Mouse (Mus musculus): Measurements from ENCODE around the gene Tnfaip8l1. TPM values are rescaled to one million over a fixed set of nuclear protein-coding genes. Genes with fewer than 3 reads are reported as not detected.

Tnfaip8l1 gene
- 38.0 TPM for polyA plus RNA-seq (2017; shearing (Covaris generic))

GRCm38 (mm10) chr17:56162231-56162774 lies at the start of gene Tnfaip8l1:
TSS of gene Tnfaip8l1 (plus strand) at chr17:56162477.

GRCm38 (mm10) chr17:56117251-56117710 lies 45.0 kb upstream of the Tnfaip8l1 start, which contains the start of gene Plin5:
TSS of gene Plin5 (minus strand) at chr17:56117596.

GRCm38 (mm10) chr17:56121826-56122225 lies 40.5 kb upstream of the Tnfaip8l1 start, which contains the start of gene Lrg1:
TSS of gene Lrg1 (minus strand) at chr17:56122001.

GRCm38 (mm10) chr17:56139858-56140595 lies 22.2 kb upstream of the Tnfaip8l1 start, which contains the start of gene Sema6b:
TSS of gene Sema6b (minus strand) at chr17:56140343.

GRCm38 (mm10) chr17:56183658-56184103 lies 21.4 kb downstream of the Tnfaip8l1 start, which contains the start of gene Mydgf:
TSS of gene Mydgf (minus strand) at chr17:56183920.

GRCm38 (mm10) chr17:56218377-56219191 lies 56.3 kb downstream of the Tnfaip8l1 start, which contains the start of gene Dpp9:
TSS of gene Dpp9 (minus strand) at chr17:56218905.

Other genes with a start within 250 kb of the Tnfaip8l1 start
- gene Zfp119b, start 213.0 kb upstream of the Tnfaip8l1 start, polyA plus RNA-seq (2017; shearing (Covaris generic)) = 13.5 TPM
- 26.3 TPM for gene Ebi3, start 209.8 kb upstream of the Tnfaip8l1 start, polyA plus RNA-seq (2017; shearing (Covaris generic))
- 38.8 TPM for gene Yju2, start 203.4 kb upstream of the Tnfaip8l1 start, polyA plus RNA-seq (2017; shearing (Covaris generic))
- 0.89 TPM for gene Shd, start 192.0 kb upstream of the Tnfaip8l1 start, polyA plus RNA-seq (2017; shearing (Covaris generic))
- 0.44 TPM for gene Fsd1, start 176.0 kb upstream of the Tnfaip8l1 start, polyA plus RNA-seq (2017; shearing (Covaris generic))
- gene Stap2, start 156.9 kb upstream of the Tnfaip8l1 start, polyA plus RNA-seq (2017; shearing (Covaris generic)) = 0.83 TPM
- gene Mpnd, start 156.8 kb upstream of the Tnfaip8l1 start, polyA plus RNA-seq (2017; shearing (Covaris generic)) = 144 TPM
- 192 TPM for gene Sh3gl1, start 125.8 kb upstream of the Tnfaip8l1 start, polyA plus RNA-seq (2017; shearing (Covaris generic))
- 3.3 TPM for gene Chaf1a, start 122.0 kb upstream of the Tnfaip8l1 start, polyA plus RNA-seq (2017; shearing (Covaris generic))
- 76.2 TPM for gene Ubxn6, start 87.4 kb upstream of the Tnfaip8l1 start, polyA plus RNA-seq (2017; shearing (Covaris generic))
- 147 TPM for gene Hdgfl2, start 82.8 kb upstream of the Tnfaip8l1 start, polyA plus RNA-seq (2017; shearing (Covaris generic))
- gene Plin4, start 52.7 kb upstream of the Tnfaip8l1 start, polyA plus RNA-seq (2017; shearing (Covaris generic)) = not detected
- gene Plin5, start 44.9 kb upstream of the Tnfaip8l1 start, polyA plus RNA-seq (2017; shearing (Covaris generic)) = 0.08 TPM
- 0.25 TPM for gene Lrg1, start 40.5 kb upstream of the Tnfaip8l1 start, polyA plus RNA-seq (2017; shearing (Covaris generic))
- 0.12 TPM for gene Sema6b, start 22.1 kb upstream of the Tnfaip8l1 start, polyA plus RNA-seq (2017; shearing (Covaris generic))
- gene Mydgf, start 21.4 kb downstream of the Tnfaip8l1 start, polyA plus RNA-seq (2017; shearing (Covaris generic)) = 54.2 TPM
- 47.3 TPM for gene Dpp9, start 56.4 kb downstream of the Tnfaip8l1 start, polyA plus RNA-seq (2017; shearing (Covaris generic))
- 16.8 TPM for gene Fem1a, start 94.3 kb downstream of the Tnfaip8l1 start, polyA plus RNA-seq (2017; shearing (Covaris generic))
- 5.5 TPM for gene Ticam1, start 114.3 kb downstream of the Tnfaip8l1 start, polyA plus RNA-seq (2017; shearing (Covaris generic))
- 35.1 TPM for gene Plin3, start 130.4 kb downstream of the Tnfaip8l1 start, polyA plus RNA-seq (2017; shearing (Covaris generic))
- gene Arrdc5, start 137.8 kb downstream of the Tnfaip8l1 start, polyA plus RNA-seq (2017; shearing (Covaris generic)) = not detected
- 12.0 TPM for gene Uhrf1, start 140.8 kb downstream of the Tnfaip8l1 start, polyA plus RNA-seq (2017; shearing (Covaris generic))
- 57.1 TPM for gene Kdm4b, start 163.6 kb downstream of the Tnfaip8l1 start, polyA plus RNA-seq (2017; shearing (Covaris generic))